Mouse (Mus musculus): ENCODE measurements at regions not wholly inside any gene's neighbourhood (a gene's known extent, or its start where the extent isn't known, plus 50 kb on each side); places are given as distances from the start of the nearest gene placed in this dataset.

GRCm38 (mm10) chr17:48789846-48790245 lies 142.3 kb upstream of the Lrfn2 start:
- no peak for DNase-seq (ENCODE audit: low spot score)

GRCm38 (mm10) chr17:48790526-48790925 lies 141.7 kb upstream of the Lrfn2 start:
- DNase-seq (ENCODE audit: low spot score) = no peak

DNA sequence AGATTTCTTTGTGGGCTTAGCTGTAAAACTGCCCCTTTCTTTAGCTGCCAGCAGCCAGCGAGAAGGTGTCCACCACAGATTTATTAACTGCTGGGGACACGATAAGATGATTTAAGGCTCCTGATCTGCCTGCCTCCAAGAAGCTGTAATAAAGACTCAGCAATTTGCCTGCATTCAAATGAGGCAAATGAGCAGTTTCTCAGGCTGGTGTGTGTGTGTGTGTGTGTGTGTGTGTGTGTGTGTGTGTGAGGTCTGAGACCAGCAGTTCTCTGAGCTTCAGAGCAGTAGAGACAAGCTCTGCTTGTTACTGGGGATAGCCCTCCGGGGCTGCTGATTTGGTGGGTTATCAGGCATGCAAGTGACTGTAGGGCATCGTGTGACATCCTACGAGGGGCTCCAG lies 139.2 kb upstream of the Lrfn2 start:
- DNase-seq (ENCODE audit: low spot score) = no peak

- DNase-seq (ENCODE audit: low spot score) = no peak
These were observed 136.4 kb upstream of the Lrfn2 start for GRCm38 (mm10) chr17:48795773-48796172.

DNA sequence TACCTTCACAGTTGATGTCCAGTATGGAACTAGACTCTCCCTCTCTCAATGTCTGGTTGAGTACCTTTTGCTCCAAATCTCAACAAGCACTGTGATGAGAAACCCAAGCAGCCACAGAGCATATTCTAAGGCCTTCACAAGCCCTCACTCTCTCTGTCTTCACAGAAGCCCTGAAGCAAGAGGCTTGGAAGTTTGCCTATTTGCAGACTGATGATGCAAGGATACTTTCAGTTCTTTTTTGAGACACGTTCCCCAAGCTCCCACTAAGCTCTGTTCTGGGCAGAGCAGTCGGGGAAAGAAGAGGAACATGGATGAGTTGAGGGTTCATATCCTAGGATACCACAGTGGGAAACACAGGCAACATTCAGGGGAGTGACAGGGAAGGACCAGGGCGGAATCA lies 134.0 kb upstream of the Lrfn2 start:
- DNase-seq (ENCODE audit: low spot score) = no peak

DNA sequence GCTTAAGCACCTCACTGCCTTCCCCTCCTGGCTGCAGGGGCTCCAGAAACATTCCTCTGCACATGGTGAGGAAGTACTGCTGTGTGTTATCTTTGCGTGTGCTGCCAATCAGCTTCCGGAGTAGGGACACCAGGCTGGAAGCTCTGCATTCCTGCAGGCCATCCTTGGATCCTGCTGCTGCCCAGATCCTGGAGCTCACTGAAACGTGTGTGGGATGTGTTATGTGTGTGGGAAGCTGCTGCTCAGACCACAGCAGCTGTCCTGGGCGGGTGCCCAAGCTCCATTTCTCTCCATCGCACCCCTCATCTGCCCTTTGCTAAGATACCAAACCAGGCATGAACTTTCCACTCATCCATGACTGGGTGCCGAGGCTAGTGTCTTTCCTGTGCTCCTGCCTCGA lies 129.5 kb upstream of the Lrfn2 start:
- DNase-seq (ENCODE audit: low spot score) = no peak

GRCm38 (mm10) chr17:48807905-48808304 lies 124.3 kb upstream of the Lrfn2 start:
- DNase-seq (ENCODE audit: low spot score) = no peak

DNA sequence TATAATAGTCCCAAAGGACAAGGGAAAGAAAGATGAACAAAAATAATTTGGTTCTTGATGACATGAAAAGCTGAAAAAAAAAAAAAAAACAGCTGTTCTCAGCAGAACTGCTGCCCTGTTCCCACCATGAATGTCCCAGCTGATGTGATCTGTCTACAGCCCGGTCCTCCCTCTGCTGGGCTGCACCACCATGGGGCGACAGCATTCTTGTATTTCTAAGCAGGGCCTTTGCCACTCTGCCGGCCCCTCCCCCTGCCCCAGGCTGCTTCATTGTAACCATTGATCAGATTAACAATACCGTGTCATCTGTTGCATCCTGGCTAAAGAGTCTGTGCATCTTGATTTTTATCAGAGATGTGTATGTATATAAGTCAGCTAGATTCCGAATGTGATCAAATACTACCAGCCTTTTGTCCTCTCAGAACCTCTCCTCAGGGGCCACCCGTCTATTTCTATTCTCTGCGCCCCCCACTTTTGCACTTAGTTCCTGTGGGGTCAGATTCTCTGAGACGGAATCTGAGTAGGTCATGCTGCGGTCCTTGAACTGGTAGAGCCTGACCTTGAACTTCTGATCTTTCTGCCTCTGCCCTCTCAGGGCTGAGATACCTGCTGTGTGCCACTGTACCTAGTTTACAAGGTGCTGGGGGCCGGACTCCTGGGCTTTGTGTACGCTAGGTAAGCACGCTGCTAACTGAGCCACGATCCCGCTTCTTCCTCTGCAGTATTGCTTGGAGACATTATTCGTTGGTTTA lies 117.2 kb upstream of the Lrfn2 start:
- DNase-seq (ENCODE audit: low spot score) = no peak

GRCm38 (mm10) chr17:48816588-48817324 lies 115.4 kb upstream of the Lrfn2 start:
- DNase-seq (ENCODE audit: low spot score) = no peak

DNA sequence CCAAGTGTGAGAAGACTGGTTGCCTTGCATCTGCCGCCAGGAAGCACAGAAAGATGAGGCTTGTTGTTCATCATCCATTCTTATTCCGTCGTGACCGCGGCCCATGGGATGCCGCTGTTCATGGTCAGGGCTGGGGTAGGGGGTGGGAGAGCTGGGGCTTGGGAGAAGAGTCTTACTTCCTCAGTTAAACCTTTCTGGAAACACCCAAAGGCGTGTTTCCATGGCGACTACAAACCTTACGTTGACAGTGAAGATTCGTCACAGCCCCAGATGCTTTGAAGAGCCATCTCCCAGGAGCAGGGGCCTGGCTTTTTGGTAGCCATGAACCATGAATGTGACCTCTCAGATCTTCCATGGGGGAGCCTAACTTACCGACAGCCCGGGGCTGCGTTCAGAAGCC lies 114.6 kb upstream of the Lrfn2 start:
- no peak for DNase-seq (ENCODE audit: low spot score)

DNA sequence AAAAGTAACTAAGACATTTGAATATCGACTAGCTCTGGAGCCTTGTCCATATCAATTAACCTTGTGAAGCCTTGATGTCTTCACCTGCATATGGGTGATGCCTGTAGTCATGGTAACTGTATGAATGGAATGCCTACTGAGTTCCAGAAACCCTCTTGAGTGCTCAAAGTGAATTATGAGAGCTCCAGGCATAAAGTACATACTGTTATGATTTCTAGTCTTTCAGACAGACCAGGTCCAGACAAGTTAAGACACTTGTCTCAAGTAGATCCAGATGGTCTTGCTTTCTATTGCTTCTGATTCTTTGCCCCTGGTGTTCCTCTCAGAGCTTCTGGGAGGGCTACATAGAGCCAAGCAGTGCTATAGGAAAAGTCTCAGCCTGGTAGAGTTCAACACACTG lies 112.5 kb upstream of the Lrfn2 start:
- DNase-seq (ENCODE audit: low spot score) = no peak

DNA sequence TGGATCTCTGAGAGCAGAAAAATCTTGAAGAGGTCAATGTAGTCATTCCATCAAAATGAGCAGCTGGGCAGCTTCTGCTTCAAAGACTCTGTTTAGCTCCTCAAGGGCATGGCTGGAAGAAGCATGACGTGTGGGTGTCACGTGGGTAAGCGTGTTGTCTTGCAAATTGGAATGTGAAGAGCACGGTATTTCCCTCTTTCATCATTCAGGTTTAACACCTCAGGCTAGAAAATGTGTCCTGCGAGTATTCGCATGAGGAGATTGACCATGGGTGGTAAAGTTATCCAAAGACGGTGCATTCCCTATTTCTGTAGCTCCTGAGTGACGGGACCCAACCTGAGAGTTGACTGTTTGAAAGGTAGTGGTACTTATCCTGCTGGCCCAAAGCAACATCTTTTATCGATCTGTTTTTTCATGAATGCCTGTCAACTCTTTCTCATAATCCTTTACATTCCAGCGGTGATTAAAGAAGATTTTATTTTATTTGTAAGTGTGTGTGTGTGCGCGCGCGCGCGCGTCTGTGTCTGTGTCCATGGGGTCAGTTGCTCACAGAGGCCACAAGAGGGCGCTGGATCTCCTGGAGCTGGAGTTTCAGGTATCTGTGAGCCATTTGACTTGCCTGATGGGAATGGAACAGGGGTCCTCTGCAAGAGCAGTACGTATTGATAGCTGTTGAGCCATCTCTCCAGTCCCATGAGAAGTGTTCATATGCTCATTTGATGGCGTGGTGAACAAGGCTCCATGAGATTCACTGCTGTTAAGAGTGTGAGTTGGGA lies 109.9 kb upstream of the Lrfn2 start:
- no peak for DNase-seq (ENCODE audit: low spot score)

DNA sequence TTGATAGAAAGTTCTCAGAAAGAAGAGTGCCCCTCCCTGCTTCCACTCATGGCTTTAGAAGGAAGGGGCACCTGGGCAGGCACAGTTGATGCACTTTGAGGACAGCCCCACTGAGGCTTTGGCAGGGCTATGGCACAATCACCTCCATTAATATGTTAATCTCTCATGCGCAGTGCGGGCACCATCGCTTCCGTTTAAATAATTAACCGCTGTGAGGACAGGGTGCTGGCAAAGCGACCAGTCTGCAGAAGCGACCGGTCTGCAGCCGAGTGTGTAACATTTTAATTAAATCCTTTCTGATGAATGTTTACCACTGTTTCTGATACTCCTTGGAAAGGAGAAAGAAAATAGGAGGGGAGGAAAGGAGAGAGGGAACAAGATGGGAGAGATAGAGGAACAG lies 108.3 kb upstream of the Lrfn2 start:
- no peak for DNase-seq (ENCODE audit: low spot score)

- no peak for DNase-seq (ENCODE audit: low spot score)
These were observed 106.8 kb upstream of the Lrfn2 start for GRCm38 (mm10) chr17:48825212-48825913.

DNA sequence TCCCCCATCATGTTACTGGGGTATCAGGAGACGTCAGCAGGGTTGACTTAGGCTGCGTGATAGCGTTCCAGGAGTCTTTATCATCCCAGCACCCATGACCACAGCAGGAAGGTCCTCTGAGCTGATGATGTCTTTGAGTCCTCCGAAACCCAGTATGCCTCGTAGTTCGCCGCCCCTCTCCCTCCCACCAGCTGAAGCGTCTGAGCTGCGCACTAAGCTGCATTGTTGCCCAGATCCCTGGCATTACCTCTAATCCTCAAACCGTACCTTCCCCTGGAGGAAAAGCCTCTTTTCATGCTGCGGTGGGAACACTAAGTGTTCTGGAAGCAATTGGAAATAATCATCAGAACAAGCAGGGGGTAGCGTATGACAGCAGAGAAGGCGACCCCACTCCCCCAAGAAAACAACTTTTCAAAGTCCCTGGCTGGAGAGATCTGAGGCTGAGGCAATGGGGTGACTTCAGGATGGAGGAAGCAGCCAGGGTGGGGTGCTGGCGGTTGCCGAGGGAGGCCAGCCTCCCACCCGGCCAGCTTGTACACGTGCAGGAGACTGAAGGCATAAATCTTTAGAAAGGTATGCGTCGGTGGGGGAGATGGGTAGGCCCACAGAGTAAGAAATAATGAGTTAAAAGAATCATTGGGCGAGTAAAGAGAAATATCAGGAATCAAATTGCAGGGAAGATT lies 93.7 kb upstream of the Lrfn2 start:
- no peak for DNase-seq (ENCODE audit: low spot score)

- DNase-seq (ENCODE audit: low spot score) = no peak
These were observed 84.3 kb upstream of the Lrfn2 start for GRCm38 (mm10) chr17:48847890-48848289.

GRCm38 (mm10) chr17:48850910-48851309 lies 81.3 kb upstream of the Lrfn2 start:
- no peak for DNase-seq (ENCODE audit: low spot score)

DNA sequence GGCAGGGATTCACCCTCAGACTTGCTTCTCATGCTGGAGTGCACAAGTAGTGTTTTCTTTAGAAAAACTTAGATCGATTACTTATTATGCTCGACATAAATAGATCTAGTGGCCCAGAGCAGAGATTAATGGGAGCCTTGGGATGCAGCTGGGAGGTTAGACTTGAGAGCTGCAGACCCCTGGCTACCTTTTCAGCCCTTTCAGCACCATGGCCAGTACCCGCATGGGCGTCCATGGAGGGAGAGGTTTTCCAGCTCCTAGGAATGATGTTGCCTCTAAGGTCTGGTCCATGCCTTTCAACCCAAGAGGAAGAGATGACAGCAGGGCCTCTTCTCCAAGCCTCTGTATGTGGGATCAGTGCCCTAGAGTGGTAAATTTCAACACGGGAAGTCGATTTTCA lies 73.3 kb upstream of the Lrfn2 start:
- no peak for DNase-seq (ENCODE audit: low spot score)

DNA sequence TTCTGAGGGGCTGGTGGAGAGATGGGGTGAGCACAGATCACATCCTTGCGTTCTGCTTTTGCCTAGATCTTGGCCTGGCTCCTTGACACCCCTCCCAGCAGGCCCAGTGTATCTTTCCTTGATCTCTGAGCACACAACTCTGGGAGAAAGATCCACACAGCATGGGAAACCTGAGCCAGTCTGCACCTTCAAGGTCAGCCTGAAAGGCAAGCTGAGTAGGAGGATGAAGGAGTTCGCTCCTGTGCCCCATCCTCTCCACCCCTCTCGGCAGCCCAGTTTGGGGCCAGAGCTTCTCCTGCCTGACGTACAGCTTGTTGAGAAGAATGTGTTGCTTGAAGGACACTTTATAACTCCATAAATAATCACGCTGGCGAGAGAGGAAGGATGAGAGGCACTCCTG lies 61.7 kb upstream of the Lrfn2 start:
- DNase-seq (ENCODE audit: low spot score) = no peak

DNA sequence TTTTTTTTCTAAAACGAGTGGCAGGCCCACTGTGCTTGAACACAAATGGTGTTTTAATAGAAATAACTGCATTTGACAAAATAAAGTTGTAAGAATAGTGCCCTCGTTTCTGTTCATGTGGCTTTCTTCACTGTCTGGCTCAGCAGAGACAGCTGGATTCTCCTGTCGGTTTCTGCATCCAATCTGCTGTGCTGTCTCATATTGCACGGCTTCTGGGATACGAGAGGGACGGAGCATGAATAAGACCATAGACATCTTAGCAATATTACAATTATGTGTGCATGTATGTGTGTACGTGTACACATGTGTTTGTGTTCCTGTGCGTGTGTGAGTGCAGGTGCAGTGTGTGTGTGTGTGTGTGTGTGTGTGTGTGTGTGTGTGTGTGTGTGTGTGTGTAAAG lies 54.7 kb upstream of the Lrfn2 start:
- DNase-seq (ENCODE audit: low spot score) = no peak

- DNase-seq (ENCODE audit: low spot score) = no peak
These were observed 51.6 kb upstream of the Lrfn2 start for GRCm38 (mm10) chr17:48880590-48880989.

DNA sequence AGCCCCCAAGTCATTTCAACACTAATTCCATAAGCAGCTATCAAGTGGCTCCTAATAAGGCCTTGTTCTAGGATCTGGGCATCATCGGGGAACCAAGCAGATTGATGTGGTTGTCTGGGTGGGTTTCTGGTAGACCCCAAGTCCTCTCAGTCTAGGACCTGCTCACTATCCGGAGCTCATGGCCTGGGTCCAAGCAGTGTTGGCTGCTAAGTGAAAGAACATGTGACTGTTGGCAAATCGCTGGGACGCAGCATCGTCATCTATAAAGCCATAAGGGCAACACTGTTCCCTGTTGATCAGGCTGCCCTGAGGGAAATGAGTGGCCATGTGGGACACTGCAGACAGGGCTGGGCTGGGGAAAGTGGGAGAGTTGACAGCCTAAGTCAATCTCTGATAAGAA lies 50.2 kb upstream of the Lrfn2 start:
- no peak for DNase-seq (ENCODE audit: low spot score)

Measured in urinary bladder, postnatal 14 days (tissue).